Mouse (Mus musculus): ENCODE measurements around the gene Gje1.

The Gje1 gene

GRCm38 (mm10) chr10:14718114-14718513 is at the start of gene Gje1:
TSS of gene Gje1 (minus strand) at chr10:14718214.
- DNase-seq (ENCODE audit: low read depth, low spot score), result no peak

DNA sequence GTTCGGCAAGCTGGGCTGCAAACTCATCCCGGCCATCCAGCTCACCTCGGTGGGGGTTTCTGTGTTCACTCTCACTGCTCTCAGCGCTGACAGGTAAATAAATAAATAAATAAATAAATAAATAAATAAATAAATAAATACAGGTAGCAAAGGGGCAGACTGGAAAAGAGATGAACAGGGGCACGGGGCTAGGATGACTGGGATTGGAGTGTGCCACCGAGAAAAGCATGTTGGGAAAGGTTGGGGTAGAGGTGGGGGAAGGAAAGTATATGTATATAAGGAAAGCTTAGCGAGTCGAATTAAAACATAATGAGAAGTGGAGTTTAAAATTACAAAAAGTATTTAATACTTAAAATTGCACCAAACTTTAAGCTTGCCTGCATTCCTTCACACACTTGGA is 42.6 kb upstream of the Gje1 start:
- no peak for DNase-seq (ENCODE audit: low read depth, low spot score)

DNA sequence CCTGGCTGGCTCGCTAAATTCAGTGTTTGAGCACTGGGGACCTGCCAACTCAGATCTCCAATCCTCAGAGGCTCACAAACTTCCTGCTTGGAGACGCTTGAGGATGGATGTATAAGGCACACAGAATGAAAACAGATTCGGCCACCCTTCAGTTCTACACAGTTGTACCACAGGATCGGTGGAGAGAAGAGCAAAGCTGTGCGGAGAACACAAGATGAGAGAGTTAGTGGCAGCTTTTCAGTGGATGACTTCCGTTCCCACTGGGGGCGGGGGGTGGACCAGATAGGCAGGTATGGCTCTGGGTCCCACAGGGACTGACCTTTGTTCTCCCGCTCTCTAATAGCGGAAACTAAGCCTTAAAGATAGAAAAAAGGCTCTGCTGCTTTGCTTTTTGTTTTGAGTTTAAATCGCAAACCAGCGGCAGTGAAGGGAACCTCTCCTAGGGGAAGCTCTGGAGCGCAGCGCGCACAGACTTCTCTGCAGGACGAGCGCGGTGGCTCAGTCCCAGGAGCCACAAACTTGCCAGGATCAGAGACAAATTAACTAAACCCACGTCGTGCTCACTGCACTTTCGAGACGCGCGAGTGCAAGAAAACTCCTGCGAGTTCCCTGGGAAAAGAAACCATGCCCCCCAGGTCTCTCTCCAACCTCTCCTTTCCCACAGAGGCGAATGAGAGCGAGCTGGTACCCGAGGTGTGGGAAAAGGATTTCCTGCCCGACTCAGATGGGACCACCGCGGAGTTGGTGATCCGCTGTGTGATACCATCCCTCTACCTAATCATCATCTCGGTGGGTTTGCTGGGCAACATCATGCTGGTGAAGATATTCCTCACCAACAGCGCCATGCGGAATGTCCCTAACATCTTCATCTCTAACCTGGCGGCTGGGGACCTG is 41.9 kb upstream of the Gje1 start:
- DNase-seq (ENCODE audit: low read depth, low spot score), result peak; percentile 13

DNA sequence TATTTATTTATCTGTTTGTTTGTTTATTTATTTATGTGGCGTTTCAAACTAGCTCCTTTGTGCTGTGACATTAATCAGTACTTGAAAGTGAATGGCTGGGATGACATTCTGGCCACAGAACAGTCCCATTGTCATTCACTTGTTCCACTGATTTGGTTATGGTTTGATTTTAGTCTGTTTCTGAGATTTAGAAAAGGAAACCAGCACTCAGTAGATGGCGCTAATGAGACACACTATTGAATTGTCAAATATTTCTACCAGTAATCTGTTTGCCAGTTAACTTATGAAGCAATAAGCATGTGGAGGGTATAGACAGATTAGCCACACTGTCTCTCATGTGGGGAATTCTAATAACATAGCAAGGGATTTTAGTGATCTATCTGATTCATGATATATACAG is 16.3 kb upstream of the Gje1 start:
- peak; percentile 59 for DNase-seq (ENCODE audit: low read depth, low spot score)

DNA sequence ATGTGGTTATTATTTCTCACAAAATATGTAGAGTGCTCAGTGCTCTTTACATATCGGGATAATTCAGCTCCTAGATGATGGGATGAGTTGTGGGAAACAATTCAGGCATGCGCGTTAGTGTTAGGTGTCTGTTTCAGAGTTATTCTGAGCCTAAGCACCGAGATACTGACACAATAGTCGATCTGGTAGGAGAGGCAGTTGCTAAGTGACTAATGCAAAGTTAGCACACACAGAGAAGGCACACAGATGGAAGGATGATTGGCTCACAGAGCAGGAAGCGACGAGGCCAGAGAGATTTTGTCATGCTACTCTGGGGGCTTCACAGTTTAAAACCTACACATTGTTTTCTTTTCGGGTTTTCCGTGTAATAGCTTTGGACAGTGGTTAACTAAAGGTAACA is 7.7 kb upstream of the Gje1 start:
- DNase-seq (ENCODE audit: low read depth, low spot score), result no peak

- peak; percentile 93 for DNase-seq (ENCODE audit: low read depth, low spot score)
These were observed 12.6 kb downstream of the Gje1 start, which contains the start of the genes Vta1 and Nmbr for GRCm38 (mm10) chr10:14705072-14706066. TSS of gene Vta1 (minus strand) at chr10:14705560. TSS of gene Nmbr (plus strand) at chr10:14705591.

DNA sequence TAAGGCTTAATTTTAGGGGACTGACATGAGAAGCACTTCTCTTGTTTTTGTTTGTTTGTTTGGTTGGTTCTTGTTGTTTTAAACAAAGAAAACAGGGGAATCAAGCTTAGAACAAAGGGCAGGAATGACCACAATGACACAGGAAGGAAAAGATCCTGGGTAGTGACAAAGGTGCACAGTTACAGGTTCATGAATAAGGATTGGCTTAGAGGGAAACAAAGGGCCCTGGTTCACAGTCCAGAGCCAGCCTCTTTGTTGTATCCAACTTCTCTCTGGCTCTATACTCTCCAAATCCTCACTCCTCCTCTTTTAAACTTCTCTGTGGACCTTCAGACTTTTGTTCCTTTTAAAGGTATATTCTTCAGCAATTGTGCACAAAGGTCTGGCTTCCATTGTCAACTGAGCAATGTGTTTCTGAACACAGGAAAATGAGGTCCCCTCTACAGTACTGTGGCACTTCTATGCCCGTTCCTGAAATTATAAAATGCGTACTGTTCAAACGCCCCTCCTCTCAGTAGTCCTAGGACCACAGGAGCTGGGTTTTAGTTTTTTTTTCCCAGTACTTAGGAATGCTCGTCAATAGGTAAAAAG is 14.1 kb downstream of the Gje1 start:
- DNase-seq (ENCODE audit: low read depth, low spot score), result no peak

DNA sequence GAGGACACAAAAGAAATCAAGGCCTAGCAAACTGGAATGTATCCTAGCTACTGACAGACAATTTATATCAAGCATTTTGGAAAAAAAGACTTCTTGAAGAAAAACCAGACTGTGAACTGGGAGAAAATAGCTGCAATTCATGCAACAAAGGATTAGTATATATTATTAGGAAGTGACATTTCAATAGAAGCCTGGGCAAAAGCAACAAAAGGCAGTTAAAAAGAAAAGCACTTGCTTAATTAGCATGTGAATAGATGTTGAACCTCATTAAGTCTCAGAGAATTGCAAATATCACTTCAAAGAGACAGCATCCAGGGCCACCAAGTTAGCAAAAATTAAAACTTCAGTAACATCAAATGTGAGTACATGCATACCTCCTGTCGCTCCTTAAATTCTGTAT is 14.8 kb downstream of the Gje1 start:
- no peak for DNase-seq (ENCODE audit: low read depth, low spot score)

- no peak for DNase-seq (ENCODE audit: low read depth, low spot score)
These were observed 27.7 kb downstream of the Gje1 start for GRCm38 (mm10) chr10:14690349-14690748.

DNA sequence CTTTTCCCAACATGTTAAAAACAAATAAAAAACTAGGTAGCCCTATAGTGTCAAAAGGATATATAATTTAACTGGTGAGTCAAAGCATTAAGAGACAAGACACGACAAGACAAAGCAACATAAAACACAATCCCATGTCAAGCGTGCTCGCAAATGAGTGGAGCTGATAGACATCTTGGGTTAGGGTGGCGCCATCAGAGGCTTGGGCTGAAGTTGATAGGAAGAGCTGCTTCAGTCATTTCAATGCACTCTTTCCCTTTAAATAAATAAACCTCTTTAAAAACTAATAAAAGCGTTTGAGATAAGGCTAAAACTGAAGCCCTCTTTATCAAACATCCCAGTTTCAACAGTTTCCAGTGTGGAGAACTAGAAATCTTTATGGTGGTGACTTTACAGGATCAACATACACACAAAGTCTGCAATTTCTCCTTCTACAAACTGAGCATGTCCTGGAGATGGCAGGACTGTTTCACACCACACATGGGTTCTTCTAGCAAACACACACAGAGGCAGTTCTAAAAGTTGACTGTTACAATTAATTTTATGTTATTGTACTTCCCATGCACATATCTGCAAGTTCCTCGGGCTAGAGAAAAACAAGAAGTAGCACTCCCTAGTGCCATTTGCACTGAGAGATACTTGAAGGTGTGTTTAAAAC is 29.1 kb downstream of the Gje1 start:
- DNase-seq (ENCODE audit: low read depth, low spot score), result no peak

- no peak for DNase-seq (ENCODE audit: low read depth, low spot score)
These were observed 32.4 kb downstream of the Gje1 start for GRCm38 (mm10) chr10:14685663-14686062.

DNA sequence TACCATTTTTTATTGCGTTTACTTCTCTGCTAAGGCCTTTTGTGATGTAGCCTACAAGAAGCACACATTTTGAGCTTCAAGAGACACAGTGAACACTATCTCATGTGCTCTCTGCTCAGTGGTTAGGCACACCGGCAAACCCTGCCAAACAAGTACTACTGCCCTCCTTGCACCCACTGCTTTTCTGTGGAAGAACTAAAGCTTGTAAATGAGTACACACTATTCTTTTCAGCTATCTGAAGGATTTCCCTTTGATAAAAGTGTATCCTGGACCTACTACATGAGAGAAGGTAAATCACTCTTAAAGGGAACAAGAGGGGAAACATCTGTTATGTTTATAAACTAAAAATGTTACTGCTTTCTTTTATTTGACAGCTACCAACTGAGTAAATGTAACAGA is 51.9 kb downstream of the Gje1 start:
- DNase-seq (ENCODE audit: low read depth, low spot score), result no peak

Data from forelimb bud, embryonic 11.5 days (tissue).